Mouse (Mus musculus) cerebellum, postnatal 10 days (tissue): ENCODE results near the gene Mtrex.

Experiments
- DNase-seq, 2 experiments: peaks; one replicate each; pipeline ENCODE4 v3.0.0; 2021; ENCODE audit warnings: mixed read lengths in 2 of 2

Gene Mtrex

GRCm38 (mm10) chr13:112927287-112928001, at the start of gene Mtrex, which contains the start of gene Dhx29:
TSS of gene Mtrex (minus strand) at chr13:112927398.
TSS of gene Dhx29 (plus strand) at chr13:112927454.
- peak; percentile 99 for DNase-seq

- DNase-seq = no peak
Observed at GRCm38 (mm10) chr13:112976720-112977119, 49.5 kb upstream of the Mtrex start.

- no peak for DNase-seq
Observed at GRCm38 (mm10) chr13:112967267-112967666, 40.1 kb upstream of the Mtrex start.

DNA sequence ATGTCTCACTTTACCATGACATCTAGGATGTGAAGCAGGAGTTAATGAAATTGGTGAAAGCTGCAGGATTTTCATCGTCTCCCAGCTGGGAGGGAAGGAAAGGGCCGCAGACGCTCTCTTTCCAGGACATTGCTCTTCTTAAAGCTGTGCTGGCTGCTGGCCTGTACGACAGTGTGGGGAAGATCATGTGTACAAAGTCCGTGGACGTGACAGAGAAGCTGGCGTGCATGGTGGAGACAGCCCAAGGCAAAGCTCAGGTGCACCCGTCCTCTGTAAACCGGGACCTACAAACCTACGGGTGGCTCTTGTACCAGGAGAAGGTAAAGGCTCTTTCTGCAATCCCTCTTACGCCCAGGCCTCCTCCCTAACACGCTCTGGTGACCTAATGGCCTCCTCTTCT, 37.2 kb upstream of the Mtrex start:
- no peak for DNase-seq

GRCm38 (mm10) chr13:112963081-112963480, 35.9 kb upstream of the Mtrex start:
- DNase-seq = no peak

DNA sequence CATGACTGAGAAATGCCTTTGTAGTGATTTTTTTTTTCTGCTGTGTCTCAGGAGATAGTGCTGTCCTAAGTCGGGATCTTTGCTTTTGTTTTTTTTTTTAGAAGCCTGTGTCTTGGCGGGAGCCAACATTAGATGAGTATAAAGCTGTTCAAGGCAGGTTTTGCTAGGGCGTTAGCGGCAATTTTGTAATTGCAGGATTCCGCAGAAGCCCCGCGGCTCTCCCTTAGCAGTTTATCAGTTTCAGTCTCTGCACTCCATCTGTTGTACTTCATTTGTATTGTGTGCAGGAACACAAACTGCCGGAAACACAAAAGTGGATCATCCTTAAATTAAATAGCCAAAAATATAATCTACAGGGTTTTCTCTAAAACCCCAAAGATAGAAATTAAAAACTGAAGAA, 26.9 kb upstream of the Mtrex start:
- no peak for DNase-seq

- no peak for DNase-seq
Observed at GRCm38 (mm10) chr13:112945900-112946299, 18.7 kb upstream of the Mtrex start.

DNA sequence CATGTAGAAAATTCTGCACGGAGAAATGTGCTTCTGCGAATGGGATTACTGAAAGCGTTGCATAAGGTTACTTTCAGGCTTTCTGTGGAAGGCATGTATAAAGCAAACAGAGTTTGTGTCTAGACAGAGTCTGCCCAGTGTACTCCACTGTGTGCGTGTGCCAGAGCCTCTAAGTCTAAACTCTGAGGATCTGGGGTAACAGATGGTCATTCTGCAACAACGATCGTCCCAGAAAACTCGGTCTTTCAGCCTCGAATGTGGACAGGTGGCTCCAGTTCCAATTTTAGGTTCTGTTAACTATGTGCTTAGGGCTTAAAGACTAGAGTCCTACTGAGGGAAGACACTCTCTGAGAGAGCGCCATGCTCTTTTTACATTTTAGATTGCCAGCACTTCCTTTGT, 18.1 kb upstream of the Mtrex start:
- no peak for DNase-seq

DNA sequence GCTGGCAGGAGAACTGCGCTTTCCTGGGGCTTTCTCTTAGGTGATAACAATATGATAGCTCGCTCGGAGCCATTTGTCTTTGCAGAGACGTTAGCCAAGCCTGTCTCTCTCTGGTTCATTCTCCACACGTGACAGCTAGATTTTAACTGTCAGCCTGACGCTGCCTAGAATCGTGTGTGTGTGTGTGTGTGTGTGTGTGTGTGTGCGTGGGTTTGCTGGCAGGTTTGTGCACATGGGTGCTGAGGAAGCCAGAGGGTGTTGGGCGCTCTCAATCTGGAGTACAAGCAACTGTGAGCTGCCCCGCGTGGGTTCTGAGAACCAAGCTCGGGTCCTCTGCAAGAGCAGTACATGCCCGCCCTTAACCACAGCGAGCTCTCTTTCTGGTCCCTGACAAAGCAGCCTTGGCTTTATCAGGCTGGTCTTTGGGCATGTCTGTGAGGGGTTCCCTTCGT, 14.7 kb upstream of the Mtrex start:
- DNase-seq = no peak

DNA sequence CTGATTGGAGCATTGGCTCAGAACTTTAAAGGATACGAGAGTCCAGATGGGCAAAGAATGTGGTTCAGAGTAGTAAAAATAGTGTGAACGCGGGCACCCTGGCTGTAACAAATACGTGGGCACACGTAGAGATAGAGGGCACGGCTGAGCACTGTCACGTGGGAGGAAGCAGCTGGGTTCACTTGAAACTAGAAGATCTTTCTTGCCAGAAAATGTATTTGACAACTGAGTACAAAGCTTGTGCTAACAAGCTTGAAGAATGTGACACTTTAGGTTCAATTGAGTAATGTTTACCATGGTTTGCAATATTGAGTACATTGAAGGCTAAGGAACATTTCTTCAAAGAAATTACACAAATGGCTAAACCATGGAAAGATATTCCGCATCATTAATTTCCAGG, 10.9 kb upstream of the Mtrex start:
- no peak for DNase-seq

- DNase-seq = no peak
Observed at GRCm38 (mm10) chr13:112928038-112928668, 955 bp upstream of the Mtrex start.

- peak; percentile 46 to 54 for DNase-seq
Observed at GRCm38 (mm10) chr13:112926796-112927195, 402 bp downstream of the Mtrex start.

GRCm38 (mm10) chr13:112925976-112926375, 1.2 kb downstream of the Mtrex start:
- DNase-seq = no peak

- DNase-seq = no peak
Observed at GRCm38 (mm10) chr13:112925266-112925665, 1.9 kb downstream of the Mtrex start.

GRCm38 (mm10) chr13:112920906-112921305, 6.3 kb downstream of the Mtrex start:
- DNase-seq = no peak

- DNase-seq = no peak
Observed at GRCm38 (mm10) chr13:112919141-112919865, 7.9 kb downstream of the Mtrex start.

- no peak for DNase-seq
Observed at GRCm38 (mm10) chr13:112910434-112910833, 16.8 kb downstream of the Mtrex start.

DNA sequence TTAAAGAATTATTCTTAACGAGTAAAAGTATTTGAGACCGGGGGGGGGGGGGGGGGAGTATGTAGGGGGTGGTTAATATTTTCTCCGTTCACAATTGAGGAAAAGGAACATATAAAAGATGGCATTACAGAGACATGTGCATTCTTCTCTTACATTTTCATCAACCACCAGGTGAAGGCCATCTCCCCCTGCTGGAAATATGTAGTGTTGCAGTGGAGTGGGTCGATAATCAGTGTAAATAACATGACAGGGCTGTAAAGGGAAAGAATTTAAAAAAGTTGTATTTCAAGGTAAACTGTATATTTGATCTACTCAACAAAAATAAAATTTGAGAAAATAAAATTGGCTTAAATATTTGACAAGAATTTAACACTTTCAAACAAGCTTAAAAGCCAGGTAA, 17.5 kb downstream of the Mtrex start:
- peak; percentile 64 to 70 for DNase-seq

DNA sequence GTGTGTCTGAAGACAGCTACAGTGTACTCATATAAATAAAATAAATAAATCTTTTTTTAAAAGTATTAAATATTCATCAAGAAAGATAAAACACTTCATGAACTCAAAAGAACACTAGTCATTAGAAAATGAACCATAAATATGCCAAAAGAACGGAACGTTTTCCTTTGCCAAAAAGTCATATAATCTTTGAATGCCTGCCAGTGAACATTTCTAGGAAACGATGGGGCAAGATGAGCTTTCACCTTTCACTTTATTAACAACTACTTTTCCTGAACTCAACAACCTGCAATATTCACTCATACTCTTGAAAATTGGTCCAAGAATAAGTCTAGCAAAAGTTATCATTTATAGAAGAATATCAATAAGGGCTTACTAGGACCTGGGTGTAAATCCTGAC, 25.0 kb downstream of the Mtrex start:
- DNase-seq = no peak

DNA sequence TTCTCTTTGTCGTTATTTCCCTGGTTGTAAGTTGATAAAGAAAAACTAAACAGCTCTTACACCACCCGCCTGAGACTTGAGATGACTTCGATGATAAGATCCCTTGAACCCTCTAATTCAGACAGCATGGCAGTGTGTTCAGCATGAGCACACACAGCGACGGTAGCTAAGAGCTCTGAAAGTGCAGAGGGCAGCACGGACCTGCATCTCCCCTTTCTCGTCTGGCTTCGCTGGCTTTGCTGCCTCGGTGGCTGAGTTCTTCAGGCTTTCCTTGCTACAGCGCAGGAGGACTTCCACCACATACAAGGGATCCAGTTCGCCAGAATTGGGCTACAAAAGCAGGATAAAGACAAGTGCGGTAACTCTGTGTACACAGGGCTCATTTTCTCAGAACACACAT, 40.0 kb downstream of the Mtrex start:
- DNase-seq = no peak

- DNase-seq = no peak
Observed at GRCm38 (mm10) chr13:112871500-112872266, 55.5 kb downstream of the Mtrex start.

DNA sequence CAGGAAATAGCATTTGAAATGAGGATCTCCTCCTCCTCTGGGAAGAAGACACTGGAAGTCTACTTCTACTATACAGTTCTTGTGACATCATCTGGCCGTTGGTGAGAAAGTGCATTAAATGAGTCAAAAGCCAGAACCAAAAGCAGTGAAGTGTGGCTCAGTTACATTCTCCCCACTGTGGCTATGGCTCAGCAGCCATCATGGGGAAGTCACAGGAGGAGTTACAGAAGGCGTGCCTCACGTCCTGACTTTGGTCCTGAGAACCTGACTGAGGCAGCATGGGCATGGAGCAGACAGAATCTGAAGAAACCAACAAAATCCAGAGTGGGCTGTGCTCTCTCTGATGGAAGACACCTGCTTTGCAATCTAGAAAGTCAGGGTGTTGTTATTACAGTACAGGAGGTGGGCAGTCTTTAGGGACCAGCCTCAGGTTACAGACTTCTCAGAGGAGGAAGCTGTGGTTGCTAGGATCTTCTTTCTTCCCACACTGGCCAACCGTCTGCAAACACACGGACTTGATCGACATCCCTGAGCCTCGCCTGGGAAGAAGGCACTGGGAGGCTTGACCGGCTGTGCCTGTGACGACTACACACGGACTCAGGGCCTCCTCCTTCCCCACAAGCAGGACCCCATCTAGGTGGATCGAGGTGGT, 57.0 kb downstream of the Mtrex start:
- no peak for DNase-seq
